Mouse (Mus musculus): ENCODE results near the gene Adamtsl4.

The Adamtsl4 gene

GRCm38 (mm10) chr3:95639694-95640093, 48.0 kb downstream of the Adamtsl4 start:
- DNase-seq (ENCODE audit: low read depth, low spot score), result no peak

DNA sequence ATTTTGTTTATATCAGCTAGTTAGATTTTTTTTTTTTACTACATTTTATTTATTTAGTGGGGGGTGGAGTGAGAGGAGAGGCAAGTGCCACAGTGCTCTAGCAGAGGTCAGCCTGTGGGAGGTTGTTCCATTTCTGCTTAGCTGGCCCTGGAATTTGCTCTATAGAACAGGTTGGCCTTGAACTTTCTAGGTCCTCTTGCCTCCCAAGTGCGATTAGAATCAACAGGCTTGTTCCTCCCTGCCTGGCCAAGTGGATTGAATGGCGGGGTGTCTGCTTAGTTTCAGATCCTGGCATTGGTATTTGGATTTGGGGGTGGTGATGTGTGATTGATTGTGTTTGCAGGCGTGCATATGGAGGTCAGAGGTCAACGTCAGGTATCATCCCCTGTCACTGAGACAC, 51.6 kb downstream of the Adamtsl4 start:
- no peak for DNase-seq (ENCODE audit: low read depth, low spot score)

DNA sequence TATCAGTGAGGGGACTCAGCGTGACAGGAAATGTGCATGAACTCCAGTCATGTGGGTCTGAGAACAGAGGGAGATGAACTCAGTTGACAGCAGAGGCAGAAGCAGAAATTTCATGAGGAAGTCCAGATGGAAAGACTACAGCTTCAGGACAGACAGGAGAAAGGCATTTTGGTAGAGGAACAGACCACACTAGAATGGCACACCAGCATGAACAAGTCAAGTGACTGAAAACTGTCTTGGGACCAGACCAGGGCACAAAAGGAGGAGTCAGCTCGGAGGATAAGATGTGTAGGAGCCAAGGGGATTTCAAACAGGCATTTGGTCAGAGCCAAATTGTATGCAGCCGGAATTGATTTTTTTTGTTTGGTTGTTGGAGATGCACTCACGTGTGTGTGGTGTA, 52.1 kb downstream of the Adamtsl4 start:
- DNase-seq (ENCODE audit: low read depth, low spot score), result no peak

GRCm38 (mm10) chr3:95632648-95633588, 54.8 kb downstream of the Adamtsl4 start:
- DNase-seq (ENCODE audit: low read depth, low spot score), result peak; percentile 78

DNA sequence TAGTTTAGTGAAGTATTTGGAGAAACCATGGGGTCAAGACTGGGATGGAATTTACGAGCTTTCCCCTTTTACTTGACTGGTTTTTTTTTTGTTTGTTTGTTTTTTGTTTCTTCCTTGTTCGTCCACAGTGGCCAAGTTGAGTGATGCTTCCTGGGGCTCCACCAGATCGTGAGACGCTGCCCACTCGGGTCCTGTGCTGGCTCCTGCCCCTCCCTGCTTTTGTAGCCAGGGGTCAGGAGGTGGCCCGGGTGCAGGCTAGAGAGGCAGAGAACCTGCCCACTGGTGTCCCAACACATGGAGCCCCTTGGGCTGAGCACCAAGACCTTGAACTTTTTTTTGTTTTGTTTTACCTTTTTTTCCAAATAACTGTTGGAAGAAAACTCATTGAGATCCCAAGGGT, 56.4 kb downstream of the Adamtsl4 start:
- DNase-seq (ENCODE audit: low read depth, low spot score), result no peak

GRCm38 (mm10) chr3:95630856-95631255, 56.9 kb downstream of the Adamtsl4 start:
- no peak for DNase-seq (ENCODE audit: low read depth, low spot score)

- DNase-seq (ENCODE audit: low read depth, low spot score), result peak; percentile 59
Measured at GRCm38 (mm10) chr3:95629755-95630154, 58.0 kb downstream of the Adamtsl4 start.

GRCm38 (mm10) chr3:95627763-95628162, 60.0 kb downstream of the Adamtsl4 start:
- DNase-seq (ENCODE audit: low read depth, low spot score), result no peak
